Mouse (Mus musculus) MEL (cell line): ENCODE data around the gene Mob3c.

Experiments used
- BHLHE40 ChIP-seq: IDR thresholded peaks from 2 replicates; pipeline ENCODE4 v1.6.1; 2012; ENCODE audit warnings: low read depth, mild to moderate bottlenecking, inconsistent platforms, low read length, improper control_type of control experiment, borderline replicate concordance
- CTCF ChIP-seq, 3 experiments: IDR thresholded peaks in 2 of 3; conservative IDR thresholded peaks in 1 of 3; 2 replicates each; pipeline ENCODE4 v1.5.1; 2011 to 2012; ENCODE audit warnings: low read length in 3 of 3, low read depth in 2 of 3, mild to moderate bottlenecking in 2 of 3, improper control_type of control experiment in 1 of 3, inconsistent platforms in 1 of 3, mixed read lengths in 1 of 3, moderate library complexity in 1 of 3; ENCODE audit not compliant: control insufficient read depth in 1 of 3, insufficient read depth in 1 of 3, poor library complexity in 1 of 3, severe bottlenecking in 1 of 3
- EP300 ChIP-seq, 2 experiments: IDR thresholded peaks; 2 replicates each; pipeline ENCODE4 v1.6.1; 2011; ENCODE audit warnings: improper control_type of control experiment in 2 of 2, low read length in 2 of 2, low read depth in 1 of 2, mild to moderate bottlenecking in 1 of 2
- GATA1 ChIP-seq: IDR thresholded peaks from 2 replicates; pipeline ENCODE4 v1.6.1; 2011; ENCODE audit warnings: low read depth, low read length, improper control_type of control experiment
- HCFC1 ChIP-seq: IDR thresholded peaks from 2 replicates; pipeline ENCODE4 v1.6.1; 2012; ENCODE audit warnings: low read depth, mild to moderate bottlenecking, inconsistent platforms, low read length, improper control_type of control experiment, moderate library complexity
- KAT2A ChIP-seq: conservative IDR thresholded peaks from 2 replicates; pipeline ENCODE4 v1.6.1; 2012; ENCODE audit warnings: low read depth, low read length, improper control_type of control experiment, inconsistent platforms
- MAX ChIP-seq: IDR thresholded peaks from 2 replicates; pipeline ENCODE4 v1.6.1; 2011; ENCODE audit warnings: low read length, improper control_type of control experiment
- MXI1 ChIP-seq: IDR thresholded peaks from 2 replicates; pipeline ENCODE4 v1.6.1; 2011; ENCODE audit warnings: mild to moderate bottlenecking, low read depth, low read length, improper control_type of control experiment
- POLR2A ChIP-seq, 2 experiments: IDR thresholded peaks; 2 replicates each; pipeline ENCODE4 v1.6.1; 2011 to 2012; ENCODE audit warnings: low read length in 2 of 2, mild to moderate bottlenecking in 2 of 2, control low read depth in 1 of 2, improper control_type of control experiment in 1 of 2, low read depth in 1 of 2, moderate library complexity in 1 of 2; ENCODE audit not compliant: control insufficient read depth in 1 of 2, insufficient read depth in 1 of 2, poor library complexity in 1 of 2
- TBP ChIP-seq: IDR thresholded peaks from 2 replicates; pipeline ENCODE4 v1.8.0; 2011; ENCODE audit warnings: low read depth, low read length, improper control_type of control experiment
- UBTF ChIP-seq: IDR thresholded peaks from 2 replicates; pipeline ENCODE4 v1.6.1; 2012; ENCODE audit warnings: low read depth, mild to moderate bottlenecking, inconsistent platforms, low read length, improper control_type of control experiment, moderate library complexity, borderline replicate concordance; ENCODE audit not compliant: insufficient read depth

- TF ChIP-seq KAT2A = no peak
- no peak for TF ChIP-seq HCFC1
- no peak for TF ChIP-seq GATA1
- TF ChIP-seq CTCF (IDR thresholded peaks at IDR 0.05 in 2 of 3, conservative IDR thresholded peaks at IDR 0.05 in 1 of 3; ENCODE audit: control insufficient read depth in 1 of 3, insufficient read depth in 1 of 3, low read depth in 2 of 3, low read length in 3 of 3, poor library complexity in 1 of 3, severe bottlenecking in 1 of 3) = no peak
- no peak for TF ChIP-seq BHLHE40
- TF ChIP-seq MXI1 = no peak
- TF ChIP-seq POLR2A (IDR thresholded peaks at IDR 0.05; ENCODE audit: control insufficient read depth in 1 of 2, insufficient read depth in 1 of 2, low read depth in 1 of 2, low read length in 2 of 2, poor library complexity in 1 of 2) = no peak
- no peak for TF ChIP-seq UBTF
- TF ChIP-seq TBP = no peak
- TF ChIP-seq EP300 (IDR thresholded peaks at IDR 0.05; ENCODE audit: low read depth in 1 of 2, low read length in 2 of 2) = no peak
- no peak for TF ChIP-seq MAX
Measured at GRCm38 (mm10) chr4:115851569-115851968, 23.7 kb downstream of the Mob3c start.
